Mouse (Mus musculus): Measurements from ENCODE around the gene Tsacc.
"Not testable (repeated sequence)": the region's sequence is repeated elsewhere in the genome, so short reads cannot be mapped to it uniquely, and the experiment has no call there.

Tsacc gene

DNA sequence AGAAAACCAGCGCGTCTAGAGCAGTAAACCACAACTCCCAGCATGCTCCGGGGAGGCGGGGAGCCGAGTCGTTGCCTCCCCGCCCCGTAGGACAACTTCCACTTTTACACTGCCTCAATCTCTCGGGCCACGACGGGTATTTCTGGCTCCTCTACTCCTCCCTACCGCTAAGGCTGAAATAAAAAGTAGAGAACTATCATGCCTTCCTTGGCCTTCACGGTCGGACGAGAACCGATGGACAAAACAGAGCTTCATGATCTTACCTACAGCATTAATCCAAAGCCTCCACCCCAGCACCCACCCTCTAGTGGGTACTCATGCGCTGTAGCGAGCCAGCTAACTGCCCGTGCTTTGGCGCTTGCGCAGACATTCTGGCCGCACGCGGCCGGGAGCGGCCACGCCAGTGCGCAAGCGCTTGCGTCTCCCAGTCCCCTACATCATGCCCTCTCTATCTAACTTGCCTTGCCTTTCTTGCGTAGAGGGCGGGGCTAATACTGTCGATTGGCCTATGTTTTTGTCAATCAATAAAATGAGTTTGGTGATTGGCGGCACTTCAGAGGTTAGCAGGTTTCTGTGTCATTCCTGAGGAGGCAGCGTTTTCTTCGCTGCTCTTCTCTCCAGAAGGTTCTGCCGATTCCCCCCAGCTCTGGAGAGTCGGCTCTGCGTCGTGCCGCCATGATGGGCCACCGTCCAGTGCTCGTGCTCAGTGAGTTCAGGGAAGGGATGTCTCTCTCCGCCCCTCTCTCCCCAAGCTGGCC, at the start of gene Tsacc, which contains the start of gene Cct3:
Gene Tsacc, minus strand, starts transcription at position 439 of the 758 bp plus-strand sequence.
Gene Cct3, plus strand, starts transcription at position 556 of the 758 bp plus-strand sequence.
- DNase-seq (ENCODE audit: low read depth, low spot score): peak; percentile 99

DNA sequence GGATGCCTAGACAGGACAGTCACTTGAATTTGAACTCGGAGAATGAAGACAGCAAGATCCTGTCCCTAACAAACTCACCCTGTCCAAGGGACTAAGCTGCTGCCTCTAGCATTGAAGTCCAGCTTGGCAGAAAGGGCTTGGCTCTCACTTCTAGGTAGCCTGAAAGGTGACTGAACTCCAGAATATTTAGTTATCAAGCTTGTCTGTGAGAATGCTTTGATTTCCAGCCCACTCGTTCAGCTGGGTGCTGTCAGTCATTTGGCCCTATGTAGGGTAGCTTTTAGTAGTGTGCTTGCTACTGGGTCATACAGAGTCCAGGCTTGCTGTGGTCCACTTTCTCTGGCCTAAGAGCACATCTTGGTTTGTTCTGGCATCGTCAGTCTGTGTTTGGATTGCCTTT, 42.2 kb upstream of the Tsacc start:
- DNase-seq (ENCODE audit: low read depth, low spot score): no peak

DNA sequence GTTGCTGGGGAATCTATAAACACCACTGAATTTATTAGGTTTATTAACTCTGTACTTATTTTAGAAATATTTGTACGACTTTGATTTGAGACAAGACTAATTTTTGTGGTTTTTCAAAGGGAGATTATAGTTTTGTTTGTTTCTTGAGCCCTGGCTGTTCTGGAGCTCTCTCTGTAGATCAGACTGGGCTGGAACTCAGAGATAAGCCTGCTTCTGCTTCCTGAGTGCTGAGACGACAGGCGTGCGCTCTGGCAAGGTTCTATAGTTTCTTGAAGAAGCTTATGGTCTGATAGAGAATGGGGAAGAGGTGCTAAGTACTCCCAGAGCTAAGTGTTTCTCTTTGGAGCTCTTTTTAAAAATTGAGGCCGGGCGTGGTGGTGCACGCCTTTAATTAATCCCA, 41.5 kb upstream of the Tsacc start:
- no peak for DNase-seq (ENCODE audit: low read depth, low spot score)

DNA sequence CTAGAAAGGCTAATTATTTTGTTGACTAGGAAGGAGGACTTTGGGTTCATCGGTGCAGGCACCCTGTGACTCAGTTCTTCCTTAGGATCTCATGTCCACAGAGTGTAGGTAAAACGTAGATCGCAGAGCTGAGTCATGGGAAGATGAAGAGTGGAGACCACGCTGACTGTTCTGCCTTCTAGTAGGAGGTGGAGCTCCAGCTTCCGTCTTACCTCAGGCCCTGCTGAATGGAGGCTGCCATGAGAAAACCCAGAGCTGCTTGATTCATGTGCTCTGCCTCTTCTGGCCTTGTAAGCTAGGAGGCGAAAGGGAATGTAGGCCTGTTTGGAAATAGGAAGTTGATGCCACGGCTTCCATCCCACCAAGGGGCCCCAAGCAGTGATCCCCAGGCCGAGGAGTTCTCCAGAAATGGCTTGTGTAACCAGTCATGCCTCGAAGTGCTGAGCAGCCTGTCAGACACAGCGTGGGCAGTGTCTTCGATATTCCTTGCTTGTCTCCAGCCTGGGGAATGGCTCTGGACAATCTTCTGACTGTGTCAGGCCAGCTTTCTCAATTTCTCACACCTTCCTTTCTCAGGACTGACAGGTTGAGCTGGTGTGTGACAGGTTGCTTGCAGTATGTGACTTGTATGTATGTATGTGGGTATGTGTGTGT, 40.7 kb upstream of the Tsacc start:
- no peak for DNase-seq (ENCODE audit: low read depth, low spot score)

DNA sequence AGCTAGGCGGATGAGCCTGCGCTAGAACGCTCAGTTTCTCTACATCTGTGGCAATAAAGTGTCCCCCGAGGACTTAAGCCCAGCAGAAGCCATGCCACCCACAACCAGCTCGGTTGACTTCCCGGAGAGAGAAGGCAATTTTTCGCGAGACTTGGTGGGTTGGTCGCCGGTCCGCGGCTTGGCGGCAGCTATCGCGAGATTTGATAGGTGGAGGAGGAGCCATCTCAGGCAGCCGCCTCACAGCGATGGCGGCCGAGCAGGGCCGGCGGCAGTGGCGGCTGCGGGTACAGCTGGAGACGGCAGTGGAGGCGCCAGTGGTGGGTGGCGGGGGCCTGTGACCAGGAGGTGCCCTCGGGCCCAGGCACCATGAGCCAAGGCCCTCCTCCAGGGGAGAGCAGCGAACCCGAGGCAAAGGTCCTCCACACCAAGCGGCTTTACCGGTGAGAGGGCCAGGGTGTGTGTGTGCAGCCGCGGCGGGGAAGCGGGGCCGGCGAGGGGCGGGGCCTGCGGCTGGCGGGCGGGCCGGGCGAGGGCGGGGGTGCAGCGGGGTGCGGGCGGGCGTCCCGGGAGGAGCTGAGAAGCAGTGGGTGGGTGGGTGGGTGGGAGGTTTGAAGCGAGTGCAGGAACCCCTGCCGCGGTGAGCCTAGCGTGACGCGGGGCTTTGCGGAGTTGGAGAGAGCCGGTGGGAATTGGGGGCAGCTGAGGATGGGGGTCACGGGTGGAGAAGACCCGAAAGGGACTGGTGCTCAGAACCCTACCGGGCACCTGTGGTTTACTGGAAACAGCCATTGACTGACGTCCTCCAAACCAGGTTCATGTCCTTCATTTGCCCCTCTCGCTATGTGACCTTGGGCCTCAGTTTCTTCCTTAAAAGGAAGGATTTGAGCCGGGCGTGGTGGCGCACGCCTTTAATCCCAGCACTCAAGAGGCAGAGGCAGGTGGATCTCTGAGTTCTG, 39.5 kb upstream of the Tsacc start, which contains the start of the genes Tmem79 and Smg5:
Gene Tmem79, minus strand, starts transcription at position 91 of the 956 bp plus-strand sequence.
Gene Smg5, plus strand, starts transcription at position 203 of the 956 bp plus-strand sequence.
- DNase-seq (ENCODE audit: low read depth, low spot score): peak; percentile 97

DNA sequence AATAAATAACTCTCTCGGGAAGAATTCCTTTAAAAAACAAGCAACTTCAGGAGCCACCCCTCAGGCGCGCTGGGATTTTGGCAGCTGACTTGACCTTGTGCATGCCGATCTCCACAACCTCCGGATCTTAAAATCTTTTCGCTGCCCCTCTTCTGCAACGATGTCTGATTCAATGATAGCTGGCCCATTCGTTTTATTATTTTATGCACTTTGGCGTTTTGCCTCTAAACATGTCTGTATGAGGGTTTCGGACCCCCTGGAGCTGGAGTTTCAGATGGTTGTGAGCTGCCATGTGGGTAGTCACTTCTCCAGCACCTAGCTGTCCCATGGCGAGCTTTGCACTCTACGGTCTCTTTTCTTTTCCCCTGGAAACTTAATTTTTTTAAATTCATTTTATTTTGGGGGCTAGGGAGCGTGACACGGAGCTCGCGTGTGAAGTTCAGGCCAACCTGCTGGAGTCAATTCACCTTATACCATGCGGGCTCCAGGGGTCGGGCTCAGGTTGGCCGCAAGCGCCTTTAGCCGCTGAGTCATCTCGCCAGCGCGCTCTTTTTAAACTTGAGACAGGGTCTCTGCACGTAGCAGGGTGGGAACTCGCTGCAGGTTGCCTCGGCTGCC, 38.7 kb upstream of the Tsacc start:
- DNase-seq (ENCODE audit: low read depth, low spot score): no peak

DNA sequence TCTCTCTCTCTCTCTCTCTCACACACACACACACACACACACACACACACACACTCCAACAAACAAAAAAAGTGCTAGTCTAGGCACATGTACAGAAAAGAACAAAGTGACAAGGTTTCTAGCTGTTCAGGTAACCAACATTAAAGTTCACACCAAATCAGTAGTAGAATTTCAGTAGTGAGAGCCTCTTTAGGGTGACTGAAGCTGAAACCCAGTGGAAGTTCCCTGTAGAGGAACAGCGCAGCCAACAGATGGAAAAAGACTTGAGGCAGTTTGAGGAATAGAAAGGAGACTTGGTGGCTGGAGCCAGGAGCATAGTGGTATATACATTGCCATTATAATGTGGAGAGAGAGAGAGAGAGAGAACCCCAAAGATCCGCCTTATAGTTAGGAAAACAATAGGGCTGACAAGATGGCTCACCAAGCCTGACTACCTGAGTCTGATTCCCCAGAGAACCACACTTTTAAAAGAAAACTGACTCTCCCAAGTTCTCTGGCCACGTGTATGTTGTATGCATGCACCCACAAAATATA, 38.2 kb upstream of the Tsacc start:
- no peak for DNase-seq (ENCODE audit: low read depth, low spot score)

DNA sequence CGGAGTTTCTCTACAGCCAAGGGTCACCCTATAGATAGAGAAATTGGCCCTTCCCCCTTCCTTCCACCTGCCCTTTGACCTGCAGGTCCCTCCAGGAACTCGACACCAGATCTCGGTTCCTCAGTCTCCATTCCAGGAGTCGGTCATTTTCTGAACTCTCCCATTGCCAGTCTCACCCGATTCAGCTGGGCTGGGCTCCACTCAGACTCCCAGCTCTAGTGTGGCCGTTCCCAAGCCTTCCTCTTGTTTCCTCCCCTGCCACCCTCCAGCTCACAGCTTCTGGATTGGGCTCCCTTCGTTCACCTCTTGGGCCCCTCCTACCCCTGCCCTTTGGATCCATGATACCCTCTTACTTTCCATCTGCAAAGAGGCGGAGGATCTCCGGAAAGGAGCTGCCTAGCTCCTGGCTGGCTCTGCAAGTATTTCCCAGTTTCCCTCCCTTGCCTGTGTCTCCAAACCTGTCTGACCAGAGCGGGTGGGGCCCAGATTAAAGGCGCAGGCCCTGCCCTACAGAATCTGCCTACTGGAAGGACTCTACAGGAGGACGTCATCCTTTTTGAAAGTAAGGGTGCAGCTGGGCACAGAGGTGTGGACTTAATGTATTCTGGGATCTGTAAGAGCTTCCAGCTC, 37.3 kb upstream of the Tsacc start:
- no peak for DNase-seq (ENCODE audit: low read depth, low spot score)

DNA sequence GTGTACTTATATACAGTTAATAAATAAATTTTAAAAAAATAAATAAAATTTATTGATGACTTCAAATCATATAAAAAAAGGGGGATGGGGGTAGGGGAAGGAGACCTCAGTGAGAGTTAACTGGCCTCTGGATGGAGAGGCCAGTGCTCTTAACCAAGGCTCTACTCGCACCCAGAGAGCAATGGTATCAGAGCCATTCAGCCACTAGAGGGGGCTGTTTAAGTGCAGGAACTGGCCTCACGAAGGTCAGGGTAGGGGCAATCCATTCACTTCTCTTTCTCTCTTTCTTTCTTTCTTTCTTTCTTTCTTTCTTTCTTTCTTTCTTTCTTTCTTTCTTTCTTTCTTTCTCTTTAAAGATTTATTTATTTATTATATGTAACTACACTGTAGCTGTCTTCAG, 34.5 kb upstream of the Tsacc start:
- peak; percentile 29 for DNase-seq (ENCODE audit: low read depth, low spot score)

DNA sequence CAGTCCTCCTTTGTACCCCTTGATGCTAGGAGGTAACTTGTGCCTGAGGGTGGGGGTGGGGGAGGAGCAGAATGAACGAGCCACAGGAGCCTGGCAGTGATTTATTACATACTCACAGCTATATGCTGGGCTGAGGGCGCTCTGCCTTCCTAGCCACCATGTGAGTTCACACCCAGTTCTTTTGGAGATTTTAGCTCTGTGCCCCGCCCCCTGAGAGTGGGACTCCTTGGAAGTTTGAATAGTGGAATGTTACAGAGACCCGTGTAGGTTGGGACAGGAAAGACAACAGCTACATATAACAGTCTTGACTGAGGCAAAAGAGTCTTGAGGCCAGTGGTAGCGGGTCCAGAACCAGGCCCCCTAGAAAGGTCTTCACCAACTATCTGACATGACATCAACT, 32.2 kb upstream of the Tsacc start:
- no peak for DNase-seq (ENCODE audit: low read depth, low spot score)

DNA sequence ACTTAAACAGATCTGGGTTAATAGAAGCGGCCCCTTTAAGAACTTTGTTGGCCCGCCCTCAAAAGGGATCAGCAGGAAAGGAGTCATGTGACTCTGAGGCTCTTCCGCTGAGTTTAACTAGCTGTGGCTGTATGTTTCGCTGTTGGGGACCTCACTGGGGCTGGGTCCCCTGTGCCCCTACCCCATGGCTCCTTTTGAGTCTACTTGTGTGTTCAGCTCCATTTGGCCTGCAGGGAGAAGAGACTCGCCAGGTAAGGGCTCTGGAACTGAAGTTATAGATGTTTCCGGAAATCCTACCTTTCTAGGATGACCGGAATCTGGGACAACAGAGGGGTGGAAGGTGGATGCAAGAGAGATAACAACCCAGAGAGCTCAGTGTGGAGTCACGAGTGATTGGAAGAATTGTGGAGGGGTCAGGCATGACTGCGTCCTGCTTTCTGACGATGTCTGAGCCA, 28.2 kb upstream of the Tsacc start, which contains the start of gene Glmp:
Gene Glmp, plus strand, starts transcription at position 73 of the 455 bp plus-strand sequence.
- peak; percentile 59 for DNase-seq (ENCODE audit: low read depth, low spot score)

DNA sequence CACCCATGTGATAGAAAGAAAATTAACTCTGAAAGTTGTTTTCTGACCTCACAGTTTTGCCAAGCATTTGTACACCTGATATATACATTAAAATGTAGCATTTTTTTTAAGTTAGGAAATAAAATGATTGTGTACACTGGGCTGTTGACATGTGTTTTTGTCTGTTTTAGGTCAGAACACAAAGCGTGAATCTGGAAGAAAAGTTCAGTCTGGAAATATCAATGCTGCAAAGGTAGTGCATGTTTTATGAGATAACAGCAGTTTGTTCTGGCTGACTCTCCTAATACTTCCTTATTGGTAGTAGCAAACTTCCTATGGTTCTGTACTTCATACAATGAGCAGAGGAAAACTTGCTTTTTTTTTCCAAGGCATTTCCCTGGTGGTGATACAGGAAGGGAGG, 2.4 kb upstream of the Tsacc start:
- no peak for DNase-seq (ENCODE audit: low read depth, low spot score)

DNA sequence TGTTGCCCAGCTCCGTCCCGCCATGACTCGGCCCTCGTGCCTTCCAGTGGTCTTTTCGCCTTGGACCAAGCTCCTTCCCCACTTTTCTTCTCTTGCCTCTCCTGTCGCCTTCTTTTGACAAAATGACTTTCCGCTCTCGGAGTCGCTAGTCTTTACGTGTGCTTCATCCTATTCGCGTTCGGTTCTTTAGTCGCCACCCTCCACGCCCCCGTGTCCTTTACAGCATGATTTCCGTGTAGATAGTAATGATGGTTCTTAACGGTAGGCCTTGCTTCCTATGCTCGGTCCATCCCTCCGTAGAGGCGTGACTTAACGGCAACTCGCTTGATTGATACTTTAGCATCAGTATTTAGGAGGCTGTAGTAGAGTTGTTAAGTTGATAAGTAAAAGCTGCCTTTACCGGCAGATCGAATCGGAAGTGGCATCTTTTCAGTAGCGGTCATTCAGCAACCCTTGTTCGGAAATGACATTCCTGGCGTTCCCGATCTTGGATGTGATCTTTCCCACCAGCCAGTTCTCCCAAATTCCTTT, 587 bp upstream of the Tsacc start:
- DNase-seq (ENCODE audit: low read depth, low spot score): no peak

DNA sequence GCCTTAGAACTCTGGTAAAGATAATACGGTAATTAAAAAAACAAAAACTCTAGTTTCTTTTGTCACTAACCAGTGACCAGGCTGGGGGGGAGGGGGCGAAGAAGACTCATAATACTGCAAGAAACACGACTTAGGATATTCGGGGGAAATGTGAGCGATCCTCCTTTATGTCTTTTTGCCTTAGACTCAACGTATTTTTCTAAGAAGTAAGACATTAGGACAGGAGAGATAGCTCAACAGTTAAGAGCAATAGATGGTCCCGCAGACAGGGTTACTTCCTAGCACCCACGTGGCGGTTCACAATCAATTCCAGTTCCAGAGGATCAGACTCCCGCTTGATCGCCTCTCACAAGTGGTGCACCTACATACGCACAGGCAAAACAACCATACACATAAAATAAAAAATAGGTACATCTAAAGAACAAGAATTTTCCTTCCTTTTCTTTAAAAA, 664 bp downstream of the Tsacc start:
- no peak for DNase-seq (ENCODE audit: low read depth, low spot score)

DNA sequence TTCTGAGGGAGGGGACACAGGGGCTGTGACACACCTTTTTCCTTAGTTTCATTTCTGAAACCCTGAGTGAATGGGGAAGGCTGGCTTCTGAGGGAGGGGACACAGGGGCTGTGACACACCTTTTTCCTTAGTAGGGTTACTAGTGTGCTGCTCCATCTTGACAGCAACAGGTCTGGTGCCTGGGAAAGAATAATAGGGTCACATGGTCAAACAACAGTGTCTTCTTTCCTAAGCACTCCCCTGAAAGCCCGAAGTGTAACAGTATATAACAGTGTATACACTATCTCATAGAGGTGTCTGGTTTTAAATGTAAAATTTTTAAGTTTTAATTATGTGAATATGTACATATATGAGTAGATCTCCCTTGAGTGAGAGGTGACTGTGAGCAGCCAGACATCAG, 1.5 kb downstream of the Tsacc start:
- DNase-seq (ENCODE audit: low read depth, low spot score): not testable (repeated sequence)

DNA sequence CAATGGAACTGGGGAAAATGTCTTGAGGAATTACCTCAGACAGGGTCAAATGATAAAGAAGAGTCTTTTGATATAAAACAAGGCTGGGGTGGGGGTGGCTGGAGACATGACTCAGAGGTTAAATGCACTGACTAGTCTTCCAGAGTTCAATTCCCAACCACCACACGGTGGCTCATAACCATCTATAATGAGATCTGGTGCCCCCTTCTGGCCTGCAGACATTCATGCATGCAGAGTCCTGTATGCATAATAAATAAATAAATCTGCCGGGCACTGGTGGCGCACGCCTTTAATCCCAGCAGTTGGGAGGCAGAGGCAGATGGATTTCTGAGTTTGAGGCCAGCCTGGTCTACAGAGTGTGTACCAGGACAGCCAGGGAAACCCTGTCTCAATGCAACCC, 4.8 kb downstream of the Tsacc start:
- no peak for DNase-seq (ENCODE audit: low read depth, low spot score)

DNA sequence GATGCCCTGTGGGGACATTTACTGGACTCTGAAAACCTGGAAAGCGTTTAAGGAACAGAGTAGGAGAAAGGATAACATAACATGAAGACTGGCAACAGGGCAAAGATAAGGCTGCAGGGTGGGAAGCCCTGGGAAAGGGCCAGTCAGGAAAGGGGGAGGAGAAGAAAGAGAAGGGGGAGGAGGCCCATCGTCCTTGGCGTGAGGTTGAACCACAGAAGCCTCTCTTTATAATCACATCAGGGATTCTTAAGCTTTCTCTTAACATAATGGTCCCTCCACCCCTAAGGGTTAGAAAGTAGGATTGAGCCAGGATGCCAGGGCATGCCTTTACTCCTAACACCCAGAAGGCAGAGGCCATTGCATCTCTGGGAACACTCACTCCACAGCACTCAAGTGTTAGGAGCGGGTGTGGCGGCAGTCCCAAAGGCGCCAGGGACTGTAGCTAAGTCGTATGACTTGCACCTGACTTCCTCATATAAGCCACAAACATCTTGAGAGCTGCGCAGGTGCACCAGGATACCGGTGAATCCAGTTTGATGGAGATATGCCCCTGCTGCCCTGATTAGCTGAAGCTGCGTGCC, 8.6 kb downstream of the Tsacc start:
- DNase-seq (ENCODE audit: low read depth, low spot score): not testable (repeated sequence)

DNA sequence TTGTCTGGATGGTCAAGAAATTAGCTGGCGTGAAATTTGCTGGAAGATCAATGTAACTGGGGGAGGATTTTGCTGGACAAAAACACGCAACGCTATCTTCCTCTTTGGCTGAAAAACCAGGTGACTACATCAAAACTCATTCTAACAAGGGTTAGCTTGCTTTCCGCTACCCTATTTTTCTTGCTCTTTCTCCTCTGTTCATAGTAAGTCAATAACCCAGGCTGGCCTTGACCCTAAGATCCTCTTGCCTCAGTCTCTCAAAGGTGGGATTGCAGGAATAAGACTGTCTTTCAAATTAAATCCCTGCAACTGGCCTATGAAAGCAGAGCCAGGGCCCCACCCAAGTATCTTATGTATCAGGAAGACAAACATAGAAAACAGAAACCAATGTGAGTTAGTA, 9.7 kb downstream of the Tsacc start, which contains the start of gene Gm38392:
Gene Gm38392, minus strand, starts transcription at position 101 of the 400 bp plus-strand sequence.
- DNase-seq (ENCODE audit: low read depth, low spot score): no peak

DNA sequence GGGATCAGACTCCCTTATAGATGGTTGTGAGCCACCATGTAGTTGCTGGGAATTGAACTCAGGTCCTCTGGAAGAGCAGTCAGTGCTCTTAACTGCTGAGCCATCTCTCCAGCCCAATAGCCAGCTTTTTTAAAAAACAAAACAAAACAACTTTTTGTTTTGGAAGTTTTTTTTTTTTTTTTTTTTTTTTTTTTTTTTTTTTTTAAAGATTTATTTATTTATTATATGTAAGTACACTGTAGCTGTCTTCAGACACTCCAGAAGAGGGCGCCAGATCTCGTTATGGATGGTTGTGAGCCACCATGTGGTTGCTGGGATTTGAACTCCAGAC, 11.3 kb downstream of the Tsacc start:
- not testable (repeated sequence) for DNase-seq (ENCODE audit: low read depth, low spot score)
